Mouse (Mus musculus) midbrain, postnatal 0 days (tissue): ENCODE measurements around the gene Olfr95. TPM values are rescaled to one million over a fixed set of nuclear protein-coding genes. Genes with fewer than 3 reads are reported as not detected.

ENCODE experiments used
- ATAC-seq: fragments of 200-750 bp; cut with Nextera tagmentation; 2 replicates; pipeline ENCODE4 v1.8.0; 2017; ENCODE audit warnings: moderate number of reproducible peaks, mild to moderate bottlenecking, moderate TSS enrichment, moderate library complexity; ENCODE audit not compliant: low FRiP score
- DNase-seq: peaks from one replicate; pipeline ENCODE4 v3.0.0-alpha.2; 2015; ENCODE audit warnings: low spot score
- H3K27ac ChIP-seq: fragments of 300-500 bp; sonication (generic); 2 replicates; pipeline ENCODE4 v1.5.1; 2014; ENCODE audit warnings: low read depth, mild to moderate bottlenecking, low read length, mixed read lengths
- H3K27me3 ChIP-seq: fragments of 300-500 bp; sonication (generic); 2 replicates; pipeline ENCODE4 v1.6.1; 2014; ENCODE audit warnings: low read length, control low read depth, mixed read lengths; ENCODE audit not compliant: insufficient read depth
- H3K36me3 ChIP-seq: fragments of 300-500 bp; sonication (generic); 2 replicates; pipeline ENCODE4 v1.6.1; 2014; ENCODE audit warnings: low read length, control low read depth, mixed read lengths; ENCODE audit not compliant: insufficient read depth
- H3K4me1 ChIP-seq: fragments of 300-500 bp; sonication (generic); 2 replicates; pipeline ENCODE4 v1.6.1; 2014; ENCODE audit warnings: mild to moderate bottlenecking, control low read depth, antibody characterized with exemption, low read length, mixed read lengths; ENCODE audit not compliant: insufficient read depth
- H3K4me2 ChIP-seq: fragments of 300-500 bp; sonication (generic); 2 replicates; pipeline ENCODE4 v1.6.1; 2014; ENCODE audit warnings: low read depth, mild to moderate bottlenecking, low read length, mixed read lengths; ENCODE audit not compliant: poor library complexity, severe bottlenecking
- H3K4me3 ChIP-seq: fragments of 300-500 bp; sonication (generic); 2 replicates; pipeline ENCODE4 v1.5.1; 2014; ENCODE audit warnings: low read depth, mild to moderate bottlenecking, low read length, moderate library complexity
- H3K9ac ChIP-seq: fragments of 300-500 bp; sonication (generic); replicated peaks from 2 replicates; pipeline ENCODE4 v1.6.1; 2014; ENCODE audit warnings: mild to moderate bottlenecking, low read length, moderate library complexity, mixed read lengths; ENCODE audit not compliant: poor library complexity, severe bottlenecking
- H3K9me3 ChIP-seq: fragments of 300-500 bp; sonication (generic); 2 replicates; pipeline ENCODE4 v1.6.1; 2016; ENCODE audit warnings: low read length, control low read depth
- CTCF ChIP-seq: IDR thresholded peaks from 2 replicates; pipeline ENCODE4 v1.5.1; 2016; ENCODE audit warnings: antibody characterized with exemption, mild to moderate bottlenecking
- WGBS: fragments of 180-500 bp; shearing (Covaris S2); extraction: QIAGEN DNeasy Blood & Tissue Kit; methylation state at CpG from one replicate; pipeline ENCODE4 v1.1.7; 2014; 5-methylcytosine and 5-hydroxymethylcytosine counted together
- polyA plus RNA-seq: library from polyadenylated mRNA; unstranded; fragments of >200 nt; fragmentation: Nextera tagmentation; extraction: Ambion mirVana; gene quantifications from 2 replicates; pipeline ENCODE4 v1.2.1, GENCODE M21; 2015
- total RNA-seq: library from RNA; depleted of rRNA; stranded (reverse); fragments of >200 nt; gene quantifications from 2 replicates; pipeline ENCODE4 v1.2.3, GENCODE M21; 2014; rRNA removed

The Olfr95 gene
- total and polyA plus RNA-seq, 2 experiments from 2014 or later = 0.02 TPM; not detected in 1

- H3K36me3 ChIP-seq = no peaks in the 10 kb centered on the region
- no peak for DNase-seq
- 57% methylated on average over 6 of the region's 6 CpGs for WGBS
- H3K4me1 ChIP-seq = no peaks in the 10 kb centered on the region
- H3K27ac ChIP-seq = no peak overlapping the region
- no peaks in the 10 kb centered on the region for H3K27me3 ChIP-seq
- ATAC-seq = no peak
- no peak overlapping the region for H3K4me3 ChIP-seq
- H3K4me2 ChIP-seq = no peak overlapping the region
- H3K9ac ChIP-seq = no peak overlapping the region
- no peaks in the 10 kb centered on the region for H3K9me3 ChIP-seq
- no peak for TF ChIP-seq CTCF
Observed at GRCm38 (mm10) chr17:37185474-37185873, 27.4 kb downstream of the Olfr95 start.

- Histone ChIP-seq H3K36me3 (no peaks in the 10 kb centered on the region), H3K9me3 (no peaks in the 10 kb centered on the region), H3K4me3 (no peak within 1 kb of the TSS), H3K27me3 (no peaks in the 10 kb centered on the region), H3K9ac (no peak within 1 kb of the TSS), H3K27ac (no peak within 1 kb of the TSS), H3K4me1 (no peaks in the 10 kb centered on the region), H3K4me2 (no peak within 1 kb of the TSS)
- no peak for DNase-seq
- no peak for TF ChIP-seq CTCF
- no peak for ATAC-seq
Observed at GRCm38 (mm10) chr17:37161394-37161793, 51.5 kb downstream of the Olfr95 start, which contains the start of gene Olfr93. Olfr93 (minus strand) TSS chr17:37161494.

Other genes starting within 250 kb of the Olfr95 start
- gene 2410137M14Rik, start 231.9 kb downstream of the Olfr95 start, total RNA-seq = not detected in 2 replicates
- 0.39 and 0.52 TPM in 2 replicates for gene 2410137M14Rik, start 231.9 kb downstream of the Olfr95 start, polyA plus RNA-seq
- 2.0 and 4.3 TPM in 2 replicates for gene H2-M5, start 223.6 kb downstream of the Olfr95 start, total RNA-seq
- gene H2-M5, start 223.6 kb downstream of the Olfr95 start, polyA plus RNA-seq = 1.3 and 1.6 TPM in 2 replicates
- gene Zfp57, start 212.0 kb downstream of the Olfr95 start, total RNA-seq = 140 and 182 TPM in 2 replicates
- 166 and 171 TPM in 2 replicates for gene Zfp57, start 212.0 kb downstream of the Olfr95 start, polyA plus RNA-seq
- gene Mog, start 189.7 kb downstream of the Olfr95 start, total RNA-seq = not detected in 2 replicates
- gene Mog, start 189.7 kb downstream of the Olfr95 start, polyA plus RNA-seq = 0.95 and 1.1 TPM in 2 replicates
- 633 and 639 TPM in 2 replicates for gene Gabbr1, start 167.2 kb downstream of the Olfr95 start, total RNA-seq
- gene Gabbr1, start 167.2 kb downstream of the Olfr95 start, polyA plus RNA-seq = 111 and 116 TPM in 2 replicates
- not detected in 2 replicates for gene Olfr90, start 124.6 kb downstream of the Olfr95 start, total RNA-seq
- not detected in 2 replicates for gene Olfr90, start 124.6 kb downstream of the Olfr95 start, polyA plus RNA-seq
- gene Olfr91, start 114.8 kb downstream of the Olfr95 start, total RNA-seq = not detected in 2 replicates
- not detected in 2 replicates for gene Olfr91, start 114.8 kb downstream of the Olfr95 start, polyA plus RNA-seq
- not detected in 2 replicates for gene Olfr92, start 93.0 kb downstream of the Olfr95 start, total RNA-seq
- not detected in 2 replicates for gene Olfr92, start 93.0 kb downstream of the Olfr95 start, polyA plus RNA-seq
- gene Olfr93, start 51.6 kb downstream of the Olfr95 start, total RNA-seq = not detected in 2 replicates
- not detected in 2 replicates for gene Olfr93, start 51.6 kb downstream of the Olfr95 start, polyA plus RNA-seq
- gene Ubd, start 19.2 kb downstream of the Olfr95 start, total RNA-seq = not detected in 2 replicates
- not detected in 2 replicates for gene Ubd, start 19.2 kb downstream of the Olfr95 start, polyA plus RNA-seq
- gene Olfr94, start 12.1 kb downstream of the Olfr95 start, total RNA-seq = not detected in 2 replicates
- not detected in 2 replicates for gene Olfr94, start 12.1 kb downstream of the Olfr95 start, polyA plus RNA-seq
- not detected in 2 replicates for gene Olfr96, start 7.0 kb upstream of the Olfr95 start, total RNA-seq
- gene Olfr96, start 7.0 kb upstream of the Olfr95 start, polyA plus RNA-seq = not detected in 2 replicates
- not detected in 2 replicates for gene Olfr97, start 24.2 kb upstream of the Olfr95 start, total RNA-seq
- gene Olfr97, start 24.2 kb upstream of the Olfr95 start, polyA plus RNA-seq = not detected in 2 replicates
- gene Olfr98, start 50.6 kb upstream of the Olfr95 start, total RNA-seq = not detected in 2 replicates
- not detected in 2 replicates for gene Olfr98, start 50.6 kb upstream of the Olfr95 start, polyA plus RNA-seq
- 1.6 TPM in 2 replicates for gene H2-M3, start 57.1 kb upstream of the Olfr95 start, total RNA-seq
- gene H2-M3, start 57.1 kb upstream of the Olfr95 start, polyA plus RNA-seq = 2.5 and 2.6 TPM in 2 replicates
- not detected in 2 replicates for gene Olfr99, start 70.3 kb upstream of the Olfr95 start, total RNA-seq
- gene Olfr99, start 70.3 kb upstream of the Olfr95 start, polyA plus RNA-seq = not detected in 2 replicates
- gene Olfr101, start 91.2 kb upstream of the Olfr95 start, total RNA-seq = not detected in 2 replicates
- gene Olfr101, start 91.2 kb upstream of the Olfr95 start, polyA plus RNA-seq = not detected in 2 replicates
- not detected in 2 replicates for gene Olfr102, start 103.9 kb upstream of the Olfr95 start, total RNA-seq
- not detected in 2 replicates for gene Olfr102, start 103.9 kb upstream of the Olfr95 start, polyA plus RNA-seq
- not detected in 2 replicates for gene Olfr103, start 126.6 kb upstream of the Olfr95 start, total RNA-seq
- gene Olfr103, start 126.6 kb upstream of the Olfr95 start, polyA plus RNA-seq = not detected in 2 replicates
- 0.33 TPM in 1 of 2 replicates, not detected in the other for gene Olfr104-ps, start 146.5 kb upstream of the Olfr95 start, total RNA-seq
- gene Olfr104-ps, start 146.5 kb upstream of the Olfr95 start, polyA plus RNA-seq = not detected in 2 replicates
- not detected in 2 replicates for gene Olfr105-ps, start 165.9 kb upstream of the Olfr95 start, total RNA-seq
- gene Olfr105-ps, start 165.9 kb upstream of the Olfr95 start, polyA plus RNA-seq = not detected in 2 replicates
- gene Olfr106-ps, start 177.3 kb upstream of the Olfr95 start, total RNA-seq = not detected in 2 replicates
- not detected in 2 replicates for gene Olfr106-ps, start 177.3 kb upstream of the Olfr95 start, polyA plus RNA-seq
- gene Olfr107, start 186.1 kb upstream of the Olfr95 start, total RNA-seq = not detected in 2 replicates
- not detected in 2 replicates for gene Olfr107, start 186.1 kb upstream of the Olfr95 start, polyA plus RNA-seq
- not detected in 2 replicates for gene Olfr108, start 232.4 kb upstream of the Olfr95 start, total RNA-seq
- not detected in 2 replicates for gene Olfr108, start 232.4 kb upstream of the Olfr95 start, polyA plus RNA-seq
- not detected in 2 replicates for gene Olfr109, start 245.8 kb upstream of the Olfr95 start, total RNA-seq
- gene Olfr109, start 245.8 kb upstream of the Olfr95 start, polyA plus RNA-seq = not detected in 2 replicates